In genomic region chr13:40722741-40723597, GRCm38 (mm10) we compare ENCODE assay signal across 8 mouse cellular contexts. TPM values are rescaled to one million over a fixed set of nuclear protein-coding genes. Genes with fewer than 3 reads are reported as not detected.
DNase-seq lines count a peak whose midpoint lies in the region; ATAC-seq and TF ChIP-seq lines count a peak whose summit lies in the region.

No protein-coding gene starts in this region.

- no peaks in the 10 kb centered on the region for H3K9me3 ChIP-seq in heart, embryonic 11.5 days (replicated peaks; ENCODE audit: control insufficient read depth, low read length)
- H3K9me3 ChIP-seq in kidney, embryonic 16.5 days (ENCODE audit: low read length), result no peaks in the 10 kb centered on the region
- H3K9me3 ChIP-seq in liver, embryonic 12.5 days (replicated peaks), result no peaks in the 10 kb centered on the region

- peak overlapping the region; percentile 93 for H3K4me2 ChIP-seq in heart, embryonic 11.5 days
- H3K4me2 ChIP-seq in kidney, embryonic 16.5 days (replicated peaks; ENCODE audit: low read depth, low read length), result peak overlapping the region; percentile 80
- H3K4me2 ChIP-seq in liver, embryonic 12.5 days, result peak overlapping the region; percentile 85

- H3K27me3 ChIP-seq in heart, embryonic 11.5 days (ENCODE audit: control insufficient read depth, insufficient read depth, low read length), result peaks cover 57% of the 10 kb centered on the region
- H3K27me3 ChIP-seq in kidney, embryonic 16.5 days (ENCODE audit: insufficient read depth, low read length), result peaks cover 84% of the 10 kb centered on the region
- peaks cover 82% of the 10 kb centered on the region for H3K27me3 ChIP-seq in liver, embryonic 12.5 days (replicated peaks)
- peaks cover 3% of the 10 kb centered on the region for H3K27me3 ChIP-seq in splenic B cell, adult 2 months (ENCODE audit: control insufficient read depth, insufficient read depth, low read length, poor library complexity, severe bottlenecking)

- H3K4me1 ChIP-seq in heart, embryonic 11.5 days (ENCODE audit: control insufficient read depth, insufficient read depth, low read length), result no peaks in the 10 kb centered on the region
- H3K4me1 ChIP-seq in kidney, embryonic 16.5 days (ENCODE audit: insufficient read depth, low read length), result peaks cover 9% of the 10 kb centered on the region; the same call in 1 of the 2 replicates
- peaks cover 16% of the 10 kb centered on the region for H3K4me1 ChIP-seq in liver, embryonic 12.5 days

- peak; percentile 97 for DNase-seq in A20 (ENCODE audit: low read depth, low spot score)
- DNase-seq in brain, embryonic 14.5 days (ENCODE audit: low read depth), result peak; percentile 98
- DNase-seq in naive thymus-derived CD4-positive, alpha-beta T cell, adult 2 months (ENCODE audit: low read depth), result peak; percentile 93
- DNase-seq in splenic B cell, adult 2 months (ENCODE audit: low read depth, low spot score), result peak; percentile 76

- H3K27ac ChIP-seq in heart, embryonic 11.5 days (ENCODE audit: low read depth, low read length), result no peak overlapping the region; the same call in 1 of the 2 replicates
- H3K27ac ChIP-seq in kidney, embryonic 16.5 days (ENCODE audit: low read length), result peak overlapping the region; percentile 60
- no peak overlapping the region for H3K27ac ChIP-seq in liver, embryonic 12.5 days

- no peak; the same call in 1 of the 2 replicates for TF ChIP-seq POLR2A in brain, embryonic 14.5 days (IDR thresholded peaks at IDR 0.05; ENCODE audit: borderline replicate concordance, extremely low read depth, insufficient read depth, insufficient read length, poor library complexity, severe bottlenecking)

- peak; percentile 35 for ATAC-seq in erythroblast, adult 5-6 weeks (replicated peaks; ENCODE audit: low FRiP score, poor library complexity, severe bottlenecking)
- ATAC-seq in heart, embryonic 11.5 days (replicated peaks; ENCODE audit: insufficient number of reproducible peaks, low FRiP score, low TSS enrichment), result peak; percentile 95
- ATAC-seq in kidney, embryonic 16.5 days (ENCODE audit: low FRiP score, low TSS enrichment), result peak; percentile 97
- ATAC-seq in liver, embryonic 12.5 days, result peak; percentile 95

- peak overlapping the region; percentile 59 for H3K9ac ChIP-seq in heart, embryonic 11.5 days (ENCODE audit: low read depth, low read length)
- peak overlapping the region; percentile 55 for H3K9ac ChIP-seq in kidney, embryonic 16.5 days (replicated peaks; ENCODE audit: low read length)
- peak overlapping the region; percentile 44 for H3K9ac ChIP-seq in liver, embryonic 12.5 days

- under 1% methylated on average over 66 of the region's 70 CpGs for WGBS in heart, embryonic 11.5 days (ENCODE audit: insufficient replicate concordance)
- WGBS in kidney, embryonic 16.5 days, result under 1% methylated on average over 55 of the region's 70 CpGs
- WGBS in liver, embryonic 12.5 days (ENCODE audit: insufficient replicate concordance), result 2% methylated on average over 62 of the region's 70 CpGs

- peak overlapping the region; percentile 62 for H3K4me3 ChIP-seq in heart, embryonic 11.5 days (ENCODE audit: low read depth, low read length)
- H3K4me3 ChIP-seq in kidney, embryonic 16.5 days (ENCODE audit: low read length), result peak overlapping the region; percentile 58
- peak overlapping the region; percentile 57 for H3K4me3 ChIP-seq in liver, embryonic 12.5 days

- no peaks in the 10 kb centered on the region for H3K36me3 ChIP-seq in heart, embryonic 11.5 days (ENCODE audit: control insufficient read depth, insufficient read depth, low read length)
- H3K36me3 ChIP-seq in kidney, embryonic 16.5 days (ENCODE audit: insufficient read depth, low read length), result no peaks in the 10 kb centered on the region
- H3K36me3 ChIP-seq in liver, embryonic 12.5 days, result no peaks in the 10 kb centered on the region
- no peaks in the 10 kb centered on the region for H3K36me3 ChIP-seq in splenic B cell, adult 2 months (ENCODE audit: control insufficient read depth, insufficient read depth, low read length, poor library complexity, severe bottlenecking)

- TF ChIP-seq CTCF in brain, embryonic 14.5 days (IDR thresholded peaks at IDR 0.05; ENCODE audit: borderline replicate concordance, extremely low read depth, insufficient read depth, insufficient read length), result peak; percentile 46; the same call in 1 of the 2 replicates

RNA-seq across cellular contexts. Expression of gene Tfap2a, which starts 15.2 kb away (rescaled TPM):
- polyA plus RNA-seq in brain, embryonic 14.5 days (2012; rRNA removed), result 5.2 and 19.9 TPM in 2 replicates
- not detected in 2 replicates for total RNA-seq in erythroblast, adult 5-6 weeks (2015; ENCODE audit: low replicate concordance)
- total RNA-seq in erythroblast, adult 5-6 weeks (2017; ENCODE audit: low replicate concordance), result not detected in 2 replicates
- polyA plus RNA-seq in heart, embryonic 11.5 days (2014; fragmentation: Nextera tagmentation; extraction: Ambion mirVana), result 0.14 and 0.39 TPM in 2 replicates
- 2.4 and 3.2 TPM in 2 replicates for polyA plus RNA-seq in kidney, embryonic 16.5 days (2015; fragmentation: Nextera tagmentation; extraction: Ambion mirVana)
- polyA plus RNA-seq in liver, embryonic 12.5 days (2016; fragmentation: Nextera tagmentation; extraction: Ambion mirVana), result 0.07 TPM in 2 replicates

Comparison
In these comparisons a context has a peak if more than half of its experiments do, and no peak if none do; other contexts are left out.
1. ATAC-seq: peak in every context shown above with its lines; median percentile 97 in kidney, embryonic 16.5 days; 95 in heart, embryonic 11.5 days; 95 in liver, embryonic 12.5 days; 35 in erythroblast, adult 5-6 weeks.